Mouse (Mus musculus) heart, adult 2 months (tissue): Measurements from ENCODE around the gene Gm4491. TPM values are rescaled to one million over a fixed set of nuclear protein-coding genes. Genes with fewer than 3 reads are reported as not detected.

Source experiments
- DNase-seq, 2 experiments: peaks; one replicate each; pipeline ENCODE4 v3.0.0; 2021
- H3K27ac ChIP-seq: fragments of 200-600 bp; 2 replicates; pipeline ENCODE4 v1.8.1; 2022
- H3K27me3 ChIP-seq: fragments of 200-500 bp; 2 replicates; pipeline ENCODE4 v1.6.1; 2012; ENCODE audit warnings: mild to moderate bottlenecking, low read length, inconsistent platforms, mixed read lengths; ENCODE audit not compliant: control insufficient read depth, insufficient read depth
- H3K36me3 ChIP-seq: fragments of 200-500 bp; 2 replicates; pipeline ENCODE4 v1.6.1; 2012; ENCODE audit warnings: low read length, inconsistent platforms; ENCODE audit not compliant: control insufficient read depth, insufficient read depth
- H3K4me1 ChIP-seq: fragments of 200-500 bp; 2 replicates; pipeline ENCODE4 v1.6.1; 2011; ENCODE audit warnings: low read length; ENCODE audit not compliant: control insufficient read depth, insufficient read depth
- H3K4me3 ChIP-seq: fragments of 200-600 bp; 2 replicates; pipeline ENCODE4 v1.8.1; 2022
- H3K79me2 ChIP-seq: fragments of 200-500 bp; replicated peaks from 2 replicates; pipeline ENCODE4 v1.6.1; 2012; ENCODE audit warnings: mild to moderate bottlenecking, inconsistent platforms, low read length, moderate library complexity, mixed read lengths; ENCODE audit not compliant: control insufficient read depth, insufficient read depth
- H3K9ac ChIP-seq: fragments of 200-500 bp; 2 replicates; pipeline ENCODE4 v1.6.1; 2012; ENCODE audit warnings: low read depth, mild to moderate bottlenecking, control low read depth, inconsistent platforms, low read length, mixed read lengths
- CTCF ChIP-seq: fragments of 200-600 bp; IDR thresholded peaks from 2 replicates; pipeline ENCODE4 v1.8.1; 2022; ENCODE audit warnings: antibody characterized with exemption, mild to moderate bottlenecking, moderate library complexity
- EP300 ChIP-seq: fragments of 200-500 bp; IDR thresholded peaks from 2 replicates; pipeline ENCODE4 v1.6.1; 2011; ENCODE audit warnings: low read depth, low read length, control low read depth; ENCODE audit not compliant: insufficient read depth
- POLR2A ChIP-seq: fragments of 200-500 bp; IDR thresholded peaks from 2 replicates; pipeline ENCODE4 v1.6.1; 2011; ENCODE audit warnings: mild to moderate bottlenecking, low read depth, low read length, control low read depth; ENCODE audit not compliant: insufficient read depth
- WGBS: fragments of 180-500 bp; shearing (Covaris S2); methylation state at CpG from one replicate; pipeline ENCODE4 v1.1.7; 2018; 5-methylcytosine and 5-hydroxymethylcytosine counted together
- intact Hi-C: fragments of 180-260 bp; cut with DNase I; formaldehyde crosslinking; loops from one replicate; pipeline ENCODE4 v1.15.1; 2025
- polyA plus RNA-seq: library from polyadenylated mRNA; depleted of rRNA; stranded (reverse); fragments of >200 nt; gene quantifications from 2 replicates; pipeline ENCODE4 v1.2.3, GENCODE M21; 2012
- total RNA-seq, 2 experiments: library from RNA; stranded (reverse); gene quantifications; 2 replicates each; pipeline ENCODE4 v1.2.3; 2021

The Gm4491 gene
- total and polyA plus RNA-seq, 3 experiments, result not detected

DNA sequence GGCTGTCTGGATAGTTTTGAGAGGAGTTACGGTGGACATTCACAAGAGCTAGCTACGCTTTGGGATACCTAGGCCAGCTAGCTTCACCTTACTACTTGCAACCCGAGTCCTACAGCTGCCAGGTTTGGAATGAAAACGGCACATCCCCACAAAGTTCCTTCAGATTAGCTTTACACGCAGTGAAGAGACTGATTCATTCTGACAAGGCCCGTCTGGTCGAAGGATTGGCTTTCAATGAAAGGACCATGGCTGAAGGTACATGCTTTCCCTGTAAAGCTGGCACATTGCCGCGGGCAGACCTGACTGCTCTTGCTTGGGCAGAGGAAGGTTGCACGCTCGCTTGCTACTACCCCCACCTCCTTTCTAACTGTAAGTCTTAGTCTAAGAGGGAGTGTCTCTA is 10.0 kb downstream of the Gm4491 start:
- H3K27ac ChIP-seq, result no peak overlapping the region
- H3K79me2 ChIP-seq, result no peaks in the 10 kb centered on the region
- no peaks in the 10 kb centered on the region for H3K36me3 ChIP-seq
- H3K4me3 ChIP-seq, result no peak overlapping the region
- 53% methylated on average over 11 of the region's 11 CpGs for WGBS
- DNase-seq, result no peak
- H3K27me3 ChIP-seq, result peaks cover 13% of the 10 kb centered on the region
- TF ChIP-seq EP300 (no peak), POLR2A (no peak)
- H3K9ac ChIP-seq, result no peak overlapping the region
- intact Hi-C loops, result loop anchor here (5.0 kb wide), 1 partner anchor 242 kb away; no protein-coding TSS in a partner anchor
- no peaks in the 10 kb centered on the region for H3K4me1 ChIP-seq

DNA sequence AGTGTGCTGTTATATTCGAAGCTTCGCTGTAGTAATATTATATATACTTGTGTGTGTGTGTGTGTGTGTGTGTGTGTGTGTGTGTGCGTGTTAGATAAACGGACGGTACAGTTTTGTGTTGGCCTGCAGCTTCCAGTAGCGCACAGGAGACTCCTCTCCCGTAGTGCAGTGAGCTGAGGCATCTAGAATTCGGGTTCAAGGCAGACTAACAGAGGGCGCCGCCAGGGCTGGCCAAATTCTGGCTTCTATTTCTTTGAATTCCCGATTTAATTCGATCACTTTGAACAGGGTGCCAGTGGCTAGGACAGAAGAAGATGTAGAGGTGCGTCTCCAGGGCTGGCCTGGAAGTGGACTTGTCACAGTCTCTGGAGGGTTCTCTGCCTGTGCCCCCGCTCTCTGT is 10.6 kb downstream of the Gm4491 start:
- Histone ChIP-seq H3K36me3 (no peaks in the 10 kb centered on the region), H3K27me3 (peaks cover 13% of the 10 kb centered on the region), H3K4me3 (no peak overlapping the region), H3K9ac (no peak overlapping the region), H3K79me2 (no peaks in the 10 kb centered on the region), H3K4me1 (no peaks in the 10 kb centered on the region), H3K27ac (no peak overlapping the region)
- intact Hi-C loops, result loop anchor here (5.0 kb wide), 1 partner anchor 242 kb away; no protein-coding TSS in a partner anchor
- WGBS, result 22% methylated on average over 14 of the region's 14 CpGs
- no peak for DNase-seq
- no peak for TF ChIP-seq EP300
- TF ChIP-seq CTCF, result no peak
- no peak for TF ChIP-seq POLR2A

DNA sequence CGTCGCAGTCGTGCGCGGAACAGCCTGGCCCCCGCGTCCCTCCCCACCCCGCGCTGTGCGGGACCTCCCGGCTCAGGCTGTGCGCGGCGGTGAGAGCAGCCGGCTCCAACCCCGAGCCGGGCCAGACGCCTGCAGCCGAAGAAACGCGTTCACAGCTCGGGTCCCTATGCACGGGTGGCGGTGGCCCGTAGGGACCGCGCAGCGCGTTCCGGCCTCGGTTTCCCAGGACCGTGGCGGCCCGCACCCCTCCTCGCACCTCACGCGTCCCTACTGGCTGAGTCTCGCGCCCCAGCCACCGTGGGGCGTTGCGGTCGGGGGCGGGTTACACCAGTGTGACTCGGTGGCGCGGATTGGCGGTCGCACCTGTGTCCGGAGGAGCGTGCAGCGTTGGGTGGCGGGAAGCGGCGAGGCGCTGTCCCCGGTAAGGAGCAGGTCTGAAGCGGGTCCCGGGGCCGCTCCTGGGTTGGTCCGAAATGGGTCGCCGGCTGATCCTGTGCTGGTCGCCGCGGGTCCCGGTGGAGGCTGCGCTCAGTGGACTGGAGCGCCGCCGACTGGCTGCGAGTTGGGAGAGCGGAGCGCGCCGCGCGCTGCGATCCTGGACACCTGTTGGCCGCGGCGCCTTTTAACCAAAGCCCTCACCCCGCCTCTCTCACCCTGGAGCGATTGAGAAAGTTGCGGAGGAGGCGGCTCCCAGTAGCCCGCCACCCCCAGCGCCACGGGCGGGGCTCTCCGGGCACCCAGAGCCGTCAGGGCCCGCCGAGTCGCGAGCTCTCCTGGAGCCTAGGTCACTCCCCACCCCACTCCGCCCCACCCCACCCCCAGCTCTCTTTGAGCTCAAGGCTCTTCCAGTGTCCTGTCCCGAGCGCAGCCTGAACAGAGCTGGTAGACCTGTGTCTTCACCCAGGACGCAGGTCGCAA is 11.3 kb downstream of the Gm4491 start, which contains the start of gene Gjb2:
TSS of gene Gjb2 (minus strand) at position 597 of the 918 bp plus-strand sequence.
- peak; percentile 21 to 29 for DNase-seq
- intact Hi-C loops, result loop anchor here (5.0 kb wide), 1 partner anchor 243 kb away; no protein-coding TSS in a partner anchor
- peak within 1 kb of the TSS; percentile 50 for H3K4me3 ChIP-seq
- H3K4me1 ChIP-seq, result no peaks in the 10 kb centered on the region
- TF ChIP-seq EP300, result no peak
- TF ChIP-seq POLR2A, result no peak
- TF ChIP-seq CTCF, result peak; percentile 12; the same call in 1 of the 2 replicates
- H3K36me3 ChIP-seq, result no peaks in the 10 kb centered on the region
- H3K27ac ChIP-seq, result no peak within 1 kb of the TSS
- peak within 1 kb of the TSS; percentile 62 for H3K9ac ChIP-seq
- H3K27me3 ChIP-seq, result peaks cover 13% of the 10 kb centered on the region
- H3K79me2 ChIP-seq, result no peaks in the 10 kb centered on the region
- under 1% methylated on average over 93 of the region's 101 CpGs for WGBS

DNA sequence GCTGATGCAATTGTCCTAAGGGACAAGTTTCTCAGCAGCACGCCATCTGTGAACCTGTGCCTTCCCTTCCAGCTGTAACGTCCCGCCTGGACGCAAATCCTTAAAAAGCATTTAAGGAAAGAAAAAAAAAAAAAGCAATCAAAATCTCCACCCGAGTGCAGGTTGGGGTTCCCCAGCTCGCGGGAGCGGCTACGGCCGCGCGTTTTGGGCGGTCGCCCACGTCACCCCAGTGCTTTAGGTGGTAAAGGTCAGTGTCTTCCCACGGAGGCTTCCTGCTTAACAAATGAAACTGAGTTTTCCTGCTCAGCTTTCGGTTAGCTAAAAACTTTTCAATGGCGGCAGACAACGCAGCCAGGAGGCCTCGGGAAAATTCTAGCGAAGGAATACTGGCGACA is 12.0 kb downstream of the Gm4491 start:
- intact Hi-C loops, result no loop called here
- Histone ChIP-seq H3K4me1 (no peaks in the 10 kb centered on the region), H3K9ac (peak overlapping the region; percentile 62), H3K27me3 (peaks cover 13% of the 10 kb centered on the region), H3K4me3 (peak overlapping the region; percentile 50), H3K27ac (no peak overlapping the region), H3K36me3 (no peaks in the 10 kb centered on the region), H3K79me2 (no peaks in the 10 kb centered on the region)
- no peak for TF ChIP-seq EP300
- TF ChIP-seq CTCF, result no peak
- TF ChIP-seq POLR2A, result no peak
- no peak for DNase-seq
- WGBS, result 4% methylated on average over 22 of the region's 22 CpGs

DNA sequence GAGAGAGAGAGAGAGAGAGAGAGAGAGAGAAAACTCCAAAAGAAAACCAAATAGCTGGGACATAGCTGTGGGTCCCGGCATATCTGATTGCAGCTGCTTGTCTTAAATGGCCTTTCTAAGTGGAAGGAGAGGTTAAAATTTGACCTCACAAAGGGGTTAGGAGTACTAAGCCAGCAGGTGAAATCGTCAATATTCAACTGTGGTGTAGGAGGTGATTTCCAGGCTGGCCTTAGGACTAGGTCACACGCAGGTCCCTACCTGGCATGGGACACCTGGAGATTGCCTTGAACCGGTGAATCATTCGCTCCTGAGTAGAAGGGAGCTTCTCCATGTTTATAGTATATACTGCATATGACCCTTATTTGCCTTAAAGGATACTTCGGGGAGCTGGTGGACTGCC is 12.6 kb downstream of the Gm4491 start:
- Histone ChIP-seq H3K79me2 (no peaks in the 10 kb centered on the region), H3K36me3 (no peaks in the 10 kb centered on the region), H3K27ac (no peak overlapping the region), H3K4me3 (no peak overlapping the region), H3K4me1 (no peaks in the 10 kb centered on the region), H3K27me3 (peaks cover 13% of the 10 kb centered on the region), H3K9ac (no peak overlapping the region)
- TF ChIP-seq EP300, result no peak
- TF ChIP-seq CTCF, result no peak
- TF ChIP-seq POLR2A, result no peak
- 76% methylated on average over 6 of the region's 6 CpGs for WGBS
- no peak for DNase-seq
- intact Hi-C loops, result no loop called here

DNA sequence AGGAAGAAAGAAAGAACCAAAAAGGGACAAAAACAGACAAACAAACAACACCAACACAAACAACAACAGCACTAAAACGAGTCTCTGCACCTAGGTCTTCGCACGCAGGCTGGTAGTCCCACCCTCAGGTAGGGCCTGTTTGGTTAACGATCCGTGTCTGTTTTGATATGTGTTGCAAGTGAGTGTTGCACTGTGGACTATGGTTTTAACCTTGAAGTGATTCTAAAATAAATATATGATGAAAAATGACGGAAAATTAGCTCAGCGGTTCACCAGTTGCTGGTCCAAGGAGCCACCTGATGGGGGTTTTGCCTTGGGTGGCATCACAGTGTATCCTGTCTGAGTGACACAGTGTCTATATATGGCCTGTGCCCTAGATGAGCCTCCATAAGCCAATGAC is 14.1 kb downstream of the Gm4491 start:
- TF ChIP-seq POLR2A (no peak), CTCF (no peak), EP300 (no peak)
- H3K79me2 ChIP-seq, result no peaks in the 10 kb centered on the region
- H3K36me3 ChIP-seq, result no peaks in the 10 kb centered on the region
- WGBS, result 86% methylated on average over 7 of the region's 7 CpGs
- intact Hi-C loops, result no loop called here
- H3K4me1 ChIP-seq, result no peaks in the 10 kb centered on the region
- no peak overlapping the region for H3K27ac ChIP-seq
- no peak overlapping the region for H3K9ac ChIP-seq
- peaks cover 13% of the 10 kb centered on the region for H3K27me3 ChIP-seq
- H3K4me3 ChIP-seq, result no peak overlapping the region
- no peak for DNase-seq
